Mouse (Mus musculus): ENCODE results near the gene Fam168b.

Gene Fam168b

GRCm38 (mm10) chr1:34851562-34851961 is 8.7 kb upstream of the Fam168b start:
- DNase-seq (ENCODE audit: low spot score in 2 of 2) = peak in 1 of 2 experiments; percentile 34

DNA sequence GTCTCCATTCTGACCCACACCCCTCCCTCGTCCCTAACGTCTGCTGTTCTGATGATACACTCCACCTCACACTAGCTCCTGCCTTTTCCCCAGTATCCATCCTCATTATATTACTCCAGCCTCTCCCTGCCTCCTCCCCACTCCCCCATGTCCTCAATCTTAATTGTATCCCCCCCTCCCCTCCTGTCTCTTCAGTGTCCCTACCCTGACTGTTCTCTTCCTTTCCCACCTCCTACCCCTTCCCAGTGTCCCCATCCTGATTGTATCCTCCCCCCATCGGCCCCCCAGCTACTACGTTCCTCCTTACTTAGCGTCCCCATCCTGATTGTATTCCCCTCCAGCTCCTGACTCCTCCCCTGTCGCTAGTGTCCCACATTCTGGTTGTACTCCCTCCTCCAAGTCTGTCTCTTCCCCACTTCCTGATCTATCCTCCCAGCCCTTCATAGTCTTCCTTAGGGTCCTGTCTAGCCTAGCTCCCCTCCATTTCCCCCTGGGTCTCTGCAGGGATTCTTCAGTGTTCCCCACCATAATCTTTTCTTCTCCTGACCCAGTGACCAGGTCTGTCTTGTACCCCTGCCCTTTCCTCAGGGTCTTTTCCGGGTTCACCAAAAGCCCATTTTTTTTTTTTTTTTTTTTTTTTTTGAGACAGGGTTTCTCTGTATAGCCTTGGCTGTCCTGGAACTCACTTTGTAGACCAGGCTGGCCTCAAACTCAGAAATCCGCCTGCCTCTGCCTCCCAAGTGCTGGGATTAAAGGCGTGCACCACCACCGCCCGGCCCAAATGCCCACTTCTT is 7.7 kb upstream of the Fam168b start:
- DNase-seq (ENCODE audit: low spot score in 2 of 2) = no peak

DNA sequence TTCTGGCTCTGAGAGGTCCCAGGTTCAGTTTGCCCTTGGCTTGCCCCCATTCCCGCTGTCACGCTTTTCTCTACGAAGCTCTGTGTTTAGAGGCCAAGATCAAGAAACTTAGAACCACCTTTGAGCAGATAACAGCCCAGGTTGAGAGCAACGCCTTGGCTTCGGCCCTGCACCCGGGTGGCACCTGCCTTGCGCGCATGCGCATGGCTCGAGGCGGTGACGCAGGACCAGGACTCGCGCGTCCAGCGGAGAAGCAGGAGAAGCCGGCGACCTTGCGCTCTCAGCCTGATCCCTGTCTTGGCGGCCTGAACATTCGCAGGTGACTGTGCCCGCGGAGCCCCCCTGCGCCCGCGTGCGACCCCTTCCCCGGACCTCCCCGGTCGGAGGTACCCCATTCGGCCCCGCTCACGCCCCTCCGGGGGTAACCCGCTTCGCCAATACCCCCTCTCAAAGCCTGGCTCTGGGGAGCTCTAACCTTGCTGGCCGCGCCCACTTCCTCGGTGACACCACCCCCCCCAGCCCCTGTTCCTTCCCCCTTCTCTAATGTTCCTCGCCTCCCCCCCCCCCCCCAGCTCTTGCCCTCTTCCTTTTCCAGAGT is 7.0 kb upstream of the Fam168b start, which contains the start of gene Plekhb2:
Gene Plekhb2, plus strand, starts transcription at position 232 of the 598 bp plus-strand sequence.
- peak; percentile 61 to 88 for DNase-seq (ENCODE audit: low spot score in 2 of 2)

DNA sequence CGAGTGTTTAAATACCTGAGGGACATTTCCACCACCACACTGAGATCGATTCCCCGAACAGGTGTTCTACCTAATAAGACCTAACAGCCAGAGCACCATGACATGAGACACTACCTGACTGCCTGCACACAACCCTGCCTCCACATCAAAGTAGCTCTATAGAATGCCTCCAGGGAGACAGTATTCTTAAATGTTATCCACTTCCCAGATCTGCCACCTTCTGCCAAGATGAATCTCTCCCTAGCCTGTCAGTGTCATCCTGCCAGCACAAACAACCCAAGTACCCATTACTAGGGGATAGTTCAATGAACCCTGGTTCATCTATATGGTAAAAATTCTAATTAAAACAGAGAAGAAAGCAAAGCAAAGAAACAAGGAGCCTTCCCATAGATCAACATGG is 4.2 kb upstream of the Fam168b start:
- DNase-seq (ENCODE audit: low spot score in 2 of 2) = no peak

DNA sequence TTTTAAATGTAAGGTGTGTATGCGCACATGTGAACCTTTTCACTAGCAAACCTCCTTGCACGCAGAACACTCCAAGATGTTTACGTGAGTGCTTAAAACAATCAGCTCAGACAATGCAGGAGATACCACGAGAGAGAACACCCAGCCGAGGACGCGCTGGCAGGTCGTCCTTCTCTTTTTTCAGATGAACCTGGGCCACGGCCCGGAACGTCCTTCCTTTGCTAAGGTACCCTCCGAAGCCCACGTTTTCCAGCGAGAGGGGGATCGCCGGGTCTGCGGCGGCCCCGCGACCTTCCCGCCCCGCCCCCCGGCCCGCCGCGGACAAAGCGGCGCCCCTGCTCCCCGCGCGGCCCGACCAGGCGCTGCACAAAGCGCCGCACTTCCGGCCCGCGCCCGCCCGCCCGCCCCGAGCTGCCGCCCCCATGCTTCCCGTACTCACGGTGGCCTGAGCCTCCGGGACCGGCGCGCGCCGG is 440 bp downstream of the Fam168b start:
- peak in 1 of 2 experiments; percentile 42 for DNase-seq (ENCODE audit: low spot score in 2 of 2)

DNA sequence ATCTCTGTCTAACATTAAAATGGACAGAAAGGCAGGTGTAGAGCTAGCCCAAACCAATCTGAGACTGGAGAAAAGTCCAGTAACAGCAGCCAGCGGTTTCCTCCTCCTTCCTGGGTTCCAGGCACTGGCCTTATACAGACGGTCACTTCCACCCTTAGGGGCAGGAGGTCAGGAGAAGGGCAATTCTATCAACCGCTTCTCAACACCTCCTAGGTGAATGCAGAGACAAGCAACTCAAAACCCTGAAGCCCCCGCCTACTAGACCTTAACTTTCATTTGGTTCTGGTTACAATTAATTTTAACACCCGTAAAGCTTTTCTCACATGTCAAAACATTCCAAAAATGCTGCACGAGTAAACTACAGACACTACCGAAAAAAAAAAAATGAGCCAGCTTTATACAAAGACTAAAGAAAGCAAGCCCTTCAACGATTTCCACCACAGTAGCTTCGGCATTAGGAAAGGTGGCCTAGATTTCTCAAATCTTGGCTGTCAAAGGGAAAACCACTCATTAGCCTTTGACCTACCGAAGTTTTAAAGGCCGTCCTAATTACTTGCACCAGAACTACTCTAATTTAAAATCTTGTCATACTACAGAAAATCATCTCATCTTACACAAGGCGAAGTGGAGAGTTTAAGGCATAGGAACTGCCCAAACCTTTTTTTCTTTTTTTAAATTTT is 1.0 kb downstream of the Fam168b start:
- no peak for DNase-seq (ENCODE audit: low spot score in 2 of 2)

- DNase-seq (ENCODE audit: low spot score in 2 of 2) = no peak
Observed at GRCm38 (mm10) chr1:34839241-34839640, 3.6 kb downstream of the Fam168b start.

DNA sequence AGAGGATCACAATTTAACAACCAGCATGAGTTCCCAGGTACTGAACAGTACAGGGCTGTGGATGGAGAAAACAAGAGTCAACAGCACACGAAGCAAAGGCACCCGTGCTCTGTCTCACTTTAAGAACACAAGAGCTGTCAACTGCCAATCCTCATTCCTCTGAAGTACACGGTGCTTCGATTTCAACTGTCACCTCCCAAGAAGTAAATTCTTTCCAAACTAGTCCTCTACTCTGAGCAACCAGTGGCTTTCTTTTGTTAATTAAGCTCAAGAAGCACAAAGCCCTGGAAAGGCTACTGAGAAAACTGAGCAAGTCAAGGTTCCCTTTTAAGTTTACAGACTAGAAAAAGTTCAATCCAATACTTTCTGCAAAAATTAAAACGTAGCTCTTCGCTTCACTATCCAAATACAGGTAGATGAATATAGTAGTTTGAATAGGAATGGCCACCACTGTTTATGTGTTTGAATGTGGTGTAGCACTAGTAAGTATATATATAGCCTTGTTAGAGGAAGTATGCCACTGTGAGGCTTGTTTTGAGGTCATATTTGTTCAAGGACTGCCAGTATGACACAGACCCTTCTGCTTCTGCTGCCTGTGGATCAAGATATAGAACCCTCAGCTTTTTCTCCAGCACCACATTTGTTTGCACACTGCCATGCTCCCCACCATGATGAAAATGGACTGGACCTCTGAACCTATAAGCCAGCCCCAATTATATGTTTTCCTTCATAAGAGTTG is 4.7 kb downstream of the Fam168b start:
- no peak for DNase-seq (ENCODE audit: low spot score in 2 of 2)

GRCm38 (mm10) chr1:34834904-34835303 is 8.0 kb downstream of the Fam168b start:
- no peak for DNase-seq (ENCODE audit: low spot score in 2 of 2)

- no peak for DNase-seq (ENCODE audit: low spot score in 2 of 2)
Observed at GRCm38 (mm10) chr1:34831381-34831780, 11.5 kb downstream of the Fam168b start.

DNA sequence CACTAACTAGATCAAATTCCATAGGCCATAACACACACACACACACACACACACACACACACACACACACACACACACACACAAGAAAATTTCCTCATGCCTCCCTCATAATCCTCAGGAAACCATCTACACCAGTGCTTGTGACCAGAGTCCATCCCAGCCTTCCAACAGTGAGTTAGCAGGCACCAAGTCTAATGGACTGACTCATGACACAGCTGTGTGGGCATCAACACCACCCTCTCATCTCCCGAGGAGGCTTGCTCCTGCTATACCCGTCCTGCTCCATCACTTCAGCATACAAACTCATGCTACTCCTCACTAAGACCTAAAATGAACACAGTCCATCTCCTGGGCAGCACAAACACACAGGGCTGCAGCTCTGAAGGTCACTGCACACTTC is 11.9 kb downstream of the Fam168b start:
- no peak for DNase-seq (ENCODE audit: low spot score in 2 of 2)

DNA sequence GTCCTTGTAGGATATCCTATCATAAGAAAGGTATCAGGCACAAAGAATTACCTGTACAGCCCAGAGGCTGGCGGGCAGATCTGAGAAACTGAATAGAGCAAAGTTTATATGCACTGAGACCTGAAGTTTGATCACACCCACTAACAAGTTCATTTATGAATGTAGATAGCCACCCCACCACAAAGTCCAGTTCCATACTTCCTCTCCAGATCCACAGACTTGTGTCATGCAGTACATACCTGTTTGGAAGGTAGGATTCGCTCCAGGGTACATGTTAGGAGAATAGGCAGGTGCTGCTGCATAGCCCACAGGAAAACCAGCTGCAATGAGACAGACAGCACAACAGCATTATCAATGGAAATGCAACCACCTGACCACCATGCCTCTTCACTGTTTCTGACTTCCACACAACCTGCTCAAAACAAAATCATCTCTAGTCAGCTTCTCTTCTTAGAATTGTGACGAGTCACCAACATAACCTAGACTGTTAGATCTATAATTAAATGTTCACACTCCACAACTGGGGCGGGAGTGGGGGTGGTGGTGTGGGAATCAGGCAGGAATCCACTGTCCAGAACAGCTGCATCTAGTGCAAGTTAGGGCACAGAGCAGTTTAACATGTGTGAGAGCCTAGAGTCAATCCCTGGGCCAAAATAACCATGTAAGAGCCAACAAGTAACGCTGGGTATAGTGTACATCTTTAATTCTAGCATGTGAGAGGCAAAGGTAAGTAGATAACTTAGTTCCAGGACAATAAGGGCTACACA is 14.2 kb downstream of the Fam168b start:
- no peak for DNase-seq (ENCODE audit: low spot score in 2 of 2)

DNA sequence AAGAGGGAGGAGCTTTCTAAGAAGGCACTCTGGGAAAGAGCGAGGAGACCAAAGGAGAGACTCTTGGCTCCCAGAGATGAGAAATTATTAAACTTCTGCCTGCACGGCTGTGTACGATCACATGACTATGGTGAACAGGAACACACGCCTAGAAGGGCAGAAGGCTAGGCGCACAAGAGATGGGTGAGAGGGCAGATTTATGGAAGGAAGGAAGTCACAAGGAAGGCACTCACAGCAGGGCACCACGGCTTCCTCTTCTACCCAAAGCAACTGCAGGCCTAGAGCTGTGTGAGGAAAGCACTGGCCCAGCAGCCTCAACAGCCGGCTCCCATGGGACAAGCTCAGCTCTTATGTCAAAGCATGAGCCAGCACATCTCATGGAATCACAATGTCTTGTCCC is 15.0 kb downstream of the Fam168b start:
- no peak for DNase-seq (ENCODE audit: low spot score in 2 of 2)

DNA sequence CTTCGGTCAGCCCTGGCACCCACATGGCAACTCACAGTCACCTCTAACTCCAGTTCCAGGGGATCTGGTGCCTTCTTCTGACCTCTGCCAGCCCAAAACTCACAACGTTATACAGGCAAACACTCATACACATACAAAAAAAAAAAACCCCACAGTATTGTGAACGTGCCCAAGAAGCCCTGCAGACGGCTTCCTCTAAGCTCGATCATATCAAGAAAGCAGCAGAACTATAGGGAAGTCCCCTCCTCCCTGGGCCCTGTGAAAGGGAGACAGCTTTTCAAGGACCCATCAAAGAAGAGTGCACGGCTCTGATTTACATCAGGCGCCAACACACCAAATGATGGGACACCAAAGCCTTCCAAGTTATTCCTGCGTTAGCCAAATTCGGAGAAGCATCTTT is 17.0 kb downstream of the Fam168b start:
- no peak for DNase-seq (ENCODE audit: low spot score in 2 of 2)

GRCm38 (mm10) chr1:34824208-34824607 is 18.7 kb downstream of the Fam168b start:
- no peak for DNase-seq (ENCODE audit: low spot score in 2 of 2)

DNA sequence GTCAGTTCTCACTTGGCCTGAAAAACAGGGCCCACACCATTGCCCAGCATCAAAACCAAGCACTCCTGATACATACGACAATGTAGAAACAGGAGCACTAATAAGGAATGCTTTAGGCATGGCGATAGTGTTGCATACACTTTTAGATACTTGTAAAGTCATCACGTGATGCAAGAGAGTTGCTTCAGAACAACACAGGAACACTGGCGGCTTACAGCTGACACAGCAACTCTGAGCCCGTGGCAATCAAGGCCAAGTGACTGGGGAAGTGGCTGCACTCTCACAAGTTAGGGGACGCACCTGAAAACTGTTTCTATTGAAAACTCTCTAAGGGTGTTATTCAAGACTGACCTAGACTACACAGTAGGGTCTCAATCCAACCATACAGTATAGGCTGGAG is 19.5 kb downstream of the Fam168b start:
- DNase-seq (ENCODE audit: low spot score in 2 of 2) = no peak

DNA sequence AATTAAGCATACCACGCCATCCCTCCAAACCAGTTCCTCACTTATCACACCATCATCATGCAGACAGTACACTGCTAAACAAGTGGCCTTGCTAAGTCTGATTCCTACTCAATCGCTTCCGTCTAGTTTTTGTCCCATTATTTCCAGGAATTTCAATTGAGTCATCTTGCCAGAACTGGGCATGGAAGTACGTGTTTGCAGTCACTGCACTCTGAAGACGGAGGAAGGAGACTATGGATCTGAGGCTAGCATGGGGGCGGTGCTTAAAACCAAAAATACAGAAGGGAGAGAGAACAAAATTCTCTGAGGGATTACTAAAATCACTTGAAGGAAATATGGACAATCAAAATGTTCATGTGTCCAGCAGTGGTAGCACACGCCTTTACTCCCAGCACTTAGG is 20.1 kb downstream of the Fam168b start:
- DNase-seq (ENCODE audit: low spot score in 2 of 2) = no peak

DNA sequence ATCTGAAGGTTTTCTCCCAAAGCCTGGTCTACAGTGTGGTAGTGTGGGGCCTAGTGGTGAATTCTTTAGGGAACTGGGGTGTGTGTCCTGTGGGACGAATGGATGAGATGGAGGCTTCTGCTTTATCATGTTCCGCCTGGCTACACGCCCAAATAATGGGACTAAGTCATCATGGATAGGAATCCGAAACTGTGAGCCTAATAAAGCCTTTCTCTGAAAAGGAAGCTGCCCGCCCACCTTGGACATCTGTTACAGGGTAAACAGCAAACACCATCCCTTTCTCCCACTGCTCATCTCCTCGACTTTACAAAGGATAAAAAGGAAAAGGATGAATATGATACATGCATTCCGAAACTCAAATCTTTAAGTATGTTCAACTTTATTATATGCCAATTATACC is 20.9 kb downstream of the Fam168b start:
- no peak for DNase-seq (ENCODE audit: low spot score in 2 of 2)

DNA sequence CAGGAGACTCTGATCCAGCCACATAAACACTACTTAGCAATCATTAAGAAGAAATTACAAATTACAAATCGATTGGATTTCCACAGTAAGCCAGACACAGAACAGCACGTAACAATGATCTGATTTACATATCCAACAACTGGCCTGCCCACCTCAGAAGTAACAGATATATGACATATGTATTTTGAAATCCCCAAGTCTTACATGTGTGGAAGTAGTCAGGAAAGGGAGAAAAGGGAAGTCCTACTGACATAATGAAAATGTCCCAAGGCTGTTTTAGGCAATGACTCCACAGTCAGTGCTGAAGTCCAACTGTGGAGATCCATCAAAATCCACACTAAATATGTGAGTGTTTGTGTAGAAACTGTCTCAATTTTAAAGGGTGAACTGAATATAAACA is 21.5 kb downstream of the Fam168b start:
- DNase-seq (ENCODE audit: low spot score in 2 of 2) = no peak

GRCm38 (mm10) chr1:34819225-34819910 is 23.5 kb downstream of the Fam168b start:
- DNase-seq (ENCODE audit: low spot score in 2 of 2) = no peak

DNA sequence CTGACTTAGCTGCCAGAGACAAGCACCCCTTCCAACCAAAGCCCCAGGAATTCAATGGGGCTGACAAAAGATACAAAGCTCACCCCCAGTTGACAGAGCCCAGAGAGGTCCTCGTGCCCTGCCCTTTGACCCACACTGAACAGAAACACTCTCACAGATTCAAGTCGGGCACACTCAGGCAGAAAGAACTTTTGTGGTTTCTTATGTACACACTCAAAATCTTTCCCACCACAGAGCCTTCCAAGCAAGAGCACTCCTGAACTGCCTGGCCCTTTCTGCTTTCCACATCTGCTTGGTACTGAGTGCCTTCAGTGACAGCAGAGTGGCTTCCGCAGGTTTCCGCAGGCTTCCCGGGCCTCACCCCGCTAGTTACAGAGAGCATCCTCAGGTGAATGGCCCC is 27.0 kb downstream of the Fam168b start:
- DNase-seq (ENCODE audit: low spot score in 2 of 2) = no peak
